Mouse (Mus musculus) lung, embryonic 16.5 days (tissue): ENCODE measurements around the gene Gm6657. TPM values are rescaled to one million over a fixed set of nuclear protein-coding genes. Genes with fewer than 3 reads are reported as not detected.

Experiments
- ATAC-seq: fragments of 200-750 bp; cut with Nextera tagmentation; 2 replicates; pipeline ENCODE4 v1.8.0; 2017; ENCODE audit warnings: low read depth, mild to moderate bottlenecking, moderate library complexity
- H3K27ac ChIP-seq: fragments of 300-500 bp; sonication (generic); 2 replicates; pipeline ENCODE4 v1.5.1; 2014; ENCODE audit warnings: mild to moderate bottlenecking, control low read depth, low read length
- H3K27me3 ChIP-seq: fragments of 300-500 bp; sonication (generic); 2 replicates; pipeline ENCODE4 v1.6.1; 2014; ENCODE audit warnings: low read depth, low read length, mixed read lengths; ENCODE audit not compliant: control insufficient read depth, insufficient read depth
- H3K36me3 ChIP-seq: fragments of 300-500 bp; sonication (generic); 2 replicates; pipeline ENCODE4 v1.6.1; 2014; ENCODE audit warnings: low read length; ENCODE audit not compliant: control insufficient read depth, insufficient read depth
- H3K4me1 ChIP-seq: fragments of 300-500 bp; sonication (generic); replicated peaks from 2 replicates; pipeline ENCODE4 v1.6.1; 2014; ENCODE audit warnings: low read length, mixed read lengths; ENCODE audit not compliant: control insufficient read depth, insufficient read depth
- H3K4me2 ChIP-seq: fragments of 300-500 bp; sonication (generic); 2 replicates; pipeline ENCODE4 v1.6.1; 2014; ENCODE audit warnings: low read depth, low read length, control low read depth
- H3K4me3 ChIP-seq: fragments of 300-500 bp; sonication (generic); 2 replicates; pipeline ENCODE4 v1.5.1; 2014; ENCODE audit warnings: mild to moderate bottlenecking, low read length, control low read depth
- H3K9ac ChIP-seq: fragments of 300-500 bp; sonication (generic); 2 replicates; pipeline ENCODE4 v1.6.1; 2014; ENCODE audit warnings: low read length, control low read depth
- H3K9me3 ChIP-seq: fragments of 300-500 bp; sonication (generic); 2 replicates; pipeline ENCODE4 v1.6.1; 2016; ENCODE audit warnings: low read length; ENCODE audit not compliant: control insufficient read depth
- WGBS: fragments of 180-500 bp; shearing (Covaris S2); extraction: QIAGEN DNeasy Blood & Tissue Kit; methylation state at CpG from one replicate; pipeline ENCODE4 v1.1.7; 2014; 5-methylcytosine and 5-hydroxymethylcytosine counted together
- polyA plus RNA-seq: library from polyadenylated mRNA; unstranded; fragments of >200 nt; fragmentation: Nextera tagmentation; extraction: Ambion mirVana; gene quantifications from 2 replicates; pipeline ENCODE4 v1.2.1, GENCODE M21; 2015

Gene Gm6657
- polyA plus RNA-seq, 1 experiment from 2014 or later = not detected

DNA sequence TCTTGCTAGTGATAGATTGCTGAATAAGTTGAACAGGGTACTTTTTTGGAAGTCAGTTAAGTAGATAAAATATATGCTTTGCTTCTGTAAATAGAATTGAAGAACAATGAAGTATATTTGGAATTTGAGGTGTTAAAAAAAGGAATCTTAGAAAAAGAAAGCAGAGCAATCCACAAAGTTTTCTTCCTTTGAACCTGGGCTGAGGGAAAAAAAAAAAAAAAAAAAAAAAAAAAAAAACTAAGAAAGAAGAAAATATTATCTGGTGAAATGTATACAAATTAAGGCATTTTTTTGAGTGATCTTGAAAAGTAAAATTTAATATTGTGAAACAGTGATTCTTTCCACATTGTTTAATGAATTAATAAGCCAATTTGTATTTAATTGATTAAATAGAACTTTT is 38.5 kb downstream of the Gm6657 start:
- Histone ChIP-seq H3K27me3 (no peaks in the 10 kb centered on the region), H3K4me2 (no peak overlapping the region), H3K27ac (no peak overlapping the region), H3K9me3 (no peaks in the 10 kb centered on the region), H3K36me3 (no peaks in the 10 kb centered on the region), H3K9ac (no peak overlapping the region), H3K4me3 (no peak overlapping the region), H3K4me1 (peaks cover 3% of the 10 kb centered on the region; the same call in 1 of the 2 replicates)
- ATAC-seq = no peak

DNA sequence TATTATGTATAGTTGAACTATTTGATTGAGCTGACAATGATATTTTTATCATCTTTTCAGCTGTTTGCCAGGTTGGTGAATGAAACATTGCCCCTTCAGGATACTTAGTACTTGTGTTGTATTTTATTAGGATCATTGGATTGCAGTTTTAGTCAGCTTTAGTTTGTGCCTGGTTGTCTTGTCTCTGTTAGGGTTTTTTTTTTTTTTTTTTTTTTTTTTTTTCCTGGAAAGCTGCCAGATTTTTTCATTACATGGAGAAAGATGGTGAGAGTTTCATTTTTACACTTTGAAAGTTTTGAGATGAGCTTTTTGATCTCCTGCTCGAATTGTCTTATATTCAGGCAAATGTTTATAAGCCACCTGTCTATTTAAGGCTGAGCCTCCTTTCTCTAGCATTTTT is 54.3 kb downstream of the Gm6657 start:
- H3K9me3 ChIP-seq = no peaks in the 10 kb centered on the region
- H3K4me3 ChIP-seq = no peak overlapping the region
- ATAC-seq = no peak
- no peak overlapping the region; the same call in 1 of the 2 replicates for H3K4me2 ChIP-seq
- H3K27me3 ChIP-seq = no peaks in the 10 kb centered on the region
- H3K4me1 ChIP-seq = 0 out of 2 replicates have a peak, but pooled peaks cover 2% of the 10 kb centered on the region
- no peaks in the 10 kb centered on the region for H3K36me3 ChIP-seq
- H3K27ac ChIP-seq = no peak overlapping the region
- 17% methylated on average over 1 of the region's 1 CpGs for WGBS
- no peak overlapping the region for H3K9ac ChIP-seq

DNA sequence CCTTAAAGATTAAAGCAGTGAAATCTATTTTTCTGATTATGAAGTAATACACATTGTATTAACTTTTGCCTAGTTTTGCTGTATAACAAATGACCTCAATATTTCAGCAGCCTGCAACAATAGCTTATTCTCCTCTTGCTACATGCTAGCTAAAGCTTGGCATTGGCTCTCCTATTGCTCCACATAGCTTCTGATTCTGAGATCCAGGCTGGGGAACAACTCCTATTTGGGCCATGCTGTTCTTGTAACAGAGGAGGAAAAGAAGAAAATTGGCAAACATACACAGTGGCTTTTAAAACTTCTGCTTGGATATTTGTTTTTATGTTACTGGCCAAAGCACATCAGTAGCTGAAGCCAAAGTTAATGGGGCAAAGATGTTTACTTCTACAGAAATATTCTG is 55.1 kb downstream of the Gm6657 start:
- no peak overlapping the region for H3K4me3 ChIP-seq
- 0 out of 2 replicates have a peak, but pooled peaks cover 2% of the 10 kb centered on the region for H3K4me1 ChIP-seq
- H3K4me2 ChIP-seq = no peak overlapping the region
- no peak overlapping the region for H3K9ac ChIP-seq
- no peaks in the 10 kb centered on the region for H3K9me3 ChIP-seq
- no peaks in the 10 kb centered on the region for H3K27me3 ChIP-seq
- H3K36me3 ChIP-seq = no peaks in the 10 kb centered on the region
- H3K27ac ChIP-seq = no peak overlapping the region
- peak; percentile 47; the same call in 1 of the 2 replicates for ATAC-seq

Other genes with a start within 250 kb of the Gm6657 start
- gene Gphn, start 32.1 kb downstream of the Gm6657 start, polyA plus RNA-seq = 17.0 and 17.6 TPM in 2 replicates